Mouse (Mus musculus) heart, embryonic 14.5 days (tissue): ENCODE measurements at regions not wholly inside any gene's neighbourhood (a gene's known extent, or its start where the extent isn't known, plus 50 kb on each side); places are given as distances from the start of the nearest gene placed in this dataset.

ENCODE experiments used
- ATAC-seq: fragments of 200-750 bp; cut with Nextera tagmentation; 2 replicates; pipeline ENCODE4 v1.8.0; 2017; ENCODE audit warnings: low read depth, moderate TSS enrichment; ENCODE audit not compliant: insufficient number of reproducible peaks, insufficient read depth, low FRiP score
- H3K27ac ChIP-seq, 2 experiments: fragments of 200-500 bp in 1 of 2; fragments of 300-500 bp in 1 of 2; sonication (generic) in 1 of 2; replicated peaks in 1 of 2; 2 replicates each; pipeline ENCODE4 v1.5.1; 2012 to 2014; ENCODE audit warnings: low read depth in 2 of 2, low read length in 2 of 2, control low read depth in 1 of 2, mild to moderate bottlenecking in 1 of 2, mixed read lengths in 1 of 2; ENCODE audit not compliant: control insufficient read depth in 1 of 2, insufficient read depth in 1 of 2
- H3K27me3 ChIP-seq: fragments of 300-500 bp; sonication (generic); 2 replicates; pipeline ENCODE4 v1.6.1; 2014; ENCODE audit warnings: mild to moderate bottlenecking, low read length, control low read depth; ENCODE audit not compliant: control insufficient read depth, insufficient read depth
- H3K36me3 ChIP-seq: fragments of 300-500 bp; sonication (generic); 2 replicates; pipeline ENCODE4 v1.6.1; 2014; ENCODE audit warnings: mild to moderate bottlenecking, control low read depth, low read length, mixed read lengths; ENCODE audit not compliant: control insufficient read depth, insufficient read depth
- H3K4me1 ChIP-seq, 2 experiments: fragments of 200-500 bp in 1 of 2; fragments of 300-500 bp in 1 of 2; sonication (generic) in 1 of 2; 2 replicates each; pipeline ENCODE4 v1.6.1; 2012 to 2014; ENCODE audit warnings: low read length in 2 of 2, control low read depth in 1 of 2, mixed read lengths in 1 of 2; ENCODE audit not compliant: control insufficient read depth in 2 of 2, insufficient read depth in 2 of 2
- H3K4me2 ChIP-seq: fragments of 300-500 bp; sonication (generic); 2 replicates; pipeline ENCODE4 v1.6.1; 2014; ENCODE audit warnings: mild to moderate bottlenecking, low read length
- H3K4me3 ChIP-seq, 2 experiments: fragments of 200-500 bp in 1 of 2; fragments of 300-500 bp in 1 of 2; sonication (generic) in 1 of 2; 2 replicates each; pipeline ENCODE4 v1.5.1; 2012 to 2014; ENCODE audit warnings: low read length in 2 of 2, mild to moderate bottlenecking in 2 of 2, control low read depth in 1 of 2, low read depth in 1 of 2, moderate library complexity in 1 of 2; ENCODE audit not compliant: control insufficient read depth in 1 of 2, insufficient read depth in 1 of 2
- H3K9ac ChIP-seq: fragments of 300-500 bp; sonication (generic); 2 replicates; pipeline ENCODE4 v1.6.1; 2014; ENCODE audit warnings: mild to moderate bottlenecking, low read length
- H3K9me3 ChIP-seq: fragments of 300-500 bp; sonication (generic); 2 replicates; pipeline ENCODE4 v1.6.1; 2016; ENCODE audit warnings: low read length, control low read depth; ENCODE audit not compliant: control insufficient read depth
- WGBS: fragments of 180-500 bp; shearing (Covaris S2); extraction: QIAGEN DNeasy Blood & Tissue Kit; methylation state at CpG from one replicate; pipeline ENCODE4 v1.1.7; 2014; 5-methylcytosine and 5-hydroxymethylcytosine counted together

GRCm38 (mm10) chr17:67405934-67406333, 51.7 kb upstream of the Ptprm start:
- 71% methylated on average over 2 of the region's 2 CpGs for WGBS
- Histone ChIP-seq H3K4me3 (no peak overlapping the region), H3K4me1 (no peaks in the 10 kb centered on the region), H3K9me3 (no peaks in the 10 kb centered on the region), H3K27me3 (no peaks in the 10 kb centered on the region), H3K27ac (no peak overlapping the region), H3K36me3 (no peaks in the 10 kb centered on the region), H3K9ac (no peak overlapping the region), H3K4me2 (no peak overlapping the region)
- ATAC-seq, result no peak
